Mouse (Mus musculus): Measurements from ENCODE around the gene Kmt2e.

DNA sequence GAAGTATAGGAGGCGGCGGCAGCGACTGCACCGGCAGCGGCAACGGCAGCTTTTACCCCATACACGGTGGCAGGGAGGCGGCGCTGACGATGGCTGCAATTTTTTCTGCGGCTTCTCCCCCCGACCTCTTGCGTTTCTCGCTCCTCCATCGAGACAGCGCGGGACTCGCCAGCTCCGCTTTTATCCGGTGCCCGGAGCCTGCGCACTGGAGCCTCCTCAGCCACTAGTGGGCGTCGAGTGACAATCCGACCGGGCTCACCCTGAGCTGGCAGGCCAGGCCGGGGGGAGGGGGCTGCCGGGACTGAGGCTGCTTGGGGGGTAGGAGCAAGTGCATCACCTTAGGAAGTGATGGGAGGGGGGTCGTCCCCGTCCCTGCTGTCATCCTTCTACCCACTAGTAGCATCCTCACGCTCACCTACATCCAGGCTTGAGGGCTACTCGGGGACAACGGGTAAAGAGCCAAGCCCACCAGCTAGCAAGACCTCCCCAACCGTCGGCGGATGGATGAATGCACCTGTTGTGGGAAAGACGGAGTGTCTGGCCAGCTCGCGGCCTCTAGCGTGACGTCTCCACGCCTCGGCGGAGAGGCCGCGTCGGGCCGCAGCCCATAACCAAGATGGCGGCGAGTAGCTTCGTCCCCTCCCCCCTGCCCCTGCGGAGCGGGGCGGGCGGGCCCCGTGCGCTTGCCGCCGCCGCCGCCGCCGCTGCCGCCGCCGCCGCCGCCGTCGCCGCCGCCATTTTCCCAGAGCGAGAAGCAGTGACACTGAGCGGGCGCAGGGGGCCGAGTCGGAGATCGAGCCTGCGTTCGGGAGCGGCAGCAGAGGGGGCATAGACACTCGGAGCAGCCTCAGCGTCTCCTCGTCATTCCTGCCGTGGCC lies at the start of gene Kmt2e:
- TF ChIP-seq CTCF (IDR thresholded peaks at IDR 0.05; ENCODE audit: control insufficient read depth, insufficient read depth, low read length): peak; percentile 32; the same call in 1 of the 2 replicates
- TF ChIP-seq POLR2A (IDR thresholded peaks at IDR 0.05; ENCODE audit: borderline replicate concordance, control insufficient read depth, low read depth, low read length): peak; percentile 86
